Mouse (Mus musculus): Measurements from ENCODE around the gene St6galnac3.

Gene St6galnac3

DNA sequence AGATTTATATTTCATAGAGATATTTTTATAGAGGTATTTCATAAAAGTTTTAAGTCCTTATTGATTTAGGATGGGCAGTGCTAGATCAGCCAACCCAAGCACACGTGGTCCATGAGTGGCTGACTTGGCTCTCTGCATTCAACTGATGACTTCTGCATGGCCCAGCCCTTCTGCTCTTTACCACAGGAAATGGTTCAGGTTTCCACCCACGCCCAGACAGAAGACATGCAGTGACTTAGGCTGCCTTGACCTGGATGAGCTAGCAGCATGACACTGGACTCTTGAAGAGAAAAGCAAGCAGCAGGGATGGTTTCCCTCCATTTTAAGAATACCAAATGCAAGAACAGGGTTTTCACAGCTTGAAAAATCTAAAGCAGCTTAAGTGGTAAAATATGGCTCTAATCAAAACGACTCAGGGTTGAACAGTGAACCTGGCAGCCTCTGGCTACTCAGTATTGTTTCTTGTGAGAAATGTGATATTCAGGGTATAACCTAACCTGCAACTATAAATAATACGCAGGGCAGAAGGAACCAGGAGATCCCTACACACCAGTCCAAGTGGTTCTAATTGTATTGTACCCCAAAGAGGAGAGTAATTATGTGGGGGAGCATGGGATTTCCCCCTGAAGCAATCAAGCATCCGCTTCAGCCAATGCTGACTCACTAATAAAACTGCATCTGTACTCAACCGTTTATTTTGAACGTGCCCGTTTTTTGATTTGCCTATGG, 448.7 kb downstream of the St6galnac3 start:
- DNase-seq = no peak

DNA sequence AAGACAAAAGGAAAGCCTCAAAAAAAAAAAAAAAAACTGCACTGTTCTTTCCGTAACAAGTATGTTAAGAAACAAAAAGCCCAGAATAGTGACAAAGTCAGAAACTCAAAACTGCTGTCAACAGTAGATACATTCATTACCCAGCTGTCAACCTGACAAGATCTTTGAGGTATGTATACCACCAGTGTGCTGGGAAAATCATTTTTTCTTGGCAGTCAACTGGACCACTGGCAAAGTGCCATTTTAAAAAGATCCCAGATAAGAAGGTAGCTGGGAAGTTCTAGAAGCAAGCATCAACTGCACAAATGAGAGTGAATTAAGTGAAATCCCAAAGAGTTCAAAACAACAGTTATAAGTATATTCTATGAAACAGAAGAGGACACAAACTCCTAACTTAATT, 452.7 kb downstream of the St6galnac3 start:
- DNase-seq = no peak

DNA sequence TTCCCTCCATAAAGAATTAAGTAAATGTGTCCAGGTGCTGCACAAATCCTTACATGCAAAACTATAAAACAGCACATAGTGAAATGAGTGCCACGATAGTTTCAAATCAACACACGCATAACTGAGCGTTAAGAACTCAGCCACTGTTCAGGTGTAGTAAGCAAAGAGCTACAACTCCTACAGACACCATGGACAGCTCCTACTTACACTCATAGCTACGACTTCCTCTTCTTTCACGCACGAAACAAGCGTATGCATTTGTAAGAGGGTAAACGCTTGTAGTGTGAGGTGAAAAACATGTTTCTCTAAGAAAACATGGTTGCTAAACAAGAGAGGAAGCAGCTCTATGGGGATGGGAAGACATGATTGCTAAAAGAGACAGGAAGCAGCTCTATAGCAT, 457.6 kb downstream of the St6galnac3 start:
- DNase-seq = no peak

DNA sequence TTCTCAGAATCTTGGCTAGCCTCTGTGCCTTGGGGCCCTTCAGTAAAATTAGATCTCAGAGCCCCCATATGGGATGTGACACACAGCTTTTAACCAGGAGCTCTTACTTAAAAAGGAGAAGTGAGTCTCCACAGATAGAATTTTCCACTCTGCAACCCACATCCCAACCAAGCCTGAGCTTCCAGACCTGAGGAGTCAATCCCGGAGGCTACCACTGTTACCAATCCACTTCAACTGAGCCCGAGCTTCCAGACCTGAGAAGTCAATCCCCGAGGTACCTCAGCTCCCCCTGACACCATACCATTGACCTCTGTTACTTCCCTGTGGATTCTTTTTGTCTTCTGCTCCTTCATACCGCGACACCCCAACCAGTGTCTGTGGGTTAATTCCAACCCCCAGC, 463.0 kb downstream of the St6galnac3 start:
- DNase-seq = no peak

DNA sequence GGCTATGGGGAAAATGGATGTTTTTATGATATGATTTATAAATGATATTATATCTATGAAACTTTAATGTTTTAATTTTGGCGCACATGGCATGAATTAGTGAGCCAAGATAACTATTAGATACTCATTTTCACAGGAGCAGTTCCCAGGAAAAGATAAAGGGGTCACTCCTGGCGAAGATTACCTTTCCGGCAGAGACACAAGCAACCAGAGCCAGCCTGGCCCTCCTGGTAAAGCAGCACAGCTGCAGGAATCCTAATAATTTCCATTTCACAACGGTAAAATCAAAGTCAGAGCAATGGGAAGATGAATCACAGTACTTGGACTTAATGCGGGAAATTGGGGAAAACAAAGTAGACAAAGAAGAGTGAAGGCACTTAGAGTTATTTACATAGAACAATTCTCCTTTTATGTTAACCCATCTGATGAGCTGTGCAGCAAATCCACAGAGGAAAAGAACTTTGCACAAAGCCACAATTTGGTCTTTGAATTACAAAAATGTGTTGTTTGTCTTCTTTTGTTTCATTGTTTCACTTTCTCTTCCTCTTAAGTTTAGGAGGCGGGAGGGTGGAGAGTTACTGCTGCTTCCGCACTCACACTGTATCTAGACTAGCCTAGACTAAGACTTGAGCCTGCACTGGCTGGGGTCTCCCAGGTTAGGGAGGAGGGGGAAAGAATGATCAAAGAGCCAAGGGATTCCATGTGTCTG, 464.6 kb downstream of the St6galnac3 start:
- no peak for DNase-seq

DNA sequence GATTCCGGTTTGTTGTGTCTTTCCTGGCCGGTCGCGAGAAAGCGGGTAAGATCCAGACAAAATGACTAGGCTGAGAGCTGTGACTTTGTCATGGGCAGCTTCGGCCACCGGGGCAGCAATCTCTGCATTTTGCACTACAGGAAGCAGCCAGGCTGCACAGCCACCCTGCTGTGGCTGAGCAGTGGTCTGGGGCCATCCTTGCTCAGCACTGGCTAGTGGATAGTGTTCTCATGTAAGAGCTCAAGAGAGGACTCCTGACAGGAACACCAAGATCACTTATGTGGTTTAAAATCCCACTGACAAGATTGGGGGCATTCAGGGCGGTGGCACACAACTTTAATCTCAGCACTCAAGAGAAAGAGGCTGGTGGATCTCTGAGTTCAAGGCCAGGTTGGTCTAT, 469.1 kb downstream of the St6galnac3 start:
- DNase-seq = no peak

DNA sequence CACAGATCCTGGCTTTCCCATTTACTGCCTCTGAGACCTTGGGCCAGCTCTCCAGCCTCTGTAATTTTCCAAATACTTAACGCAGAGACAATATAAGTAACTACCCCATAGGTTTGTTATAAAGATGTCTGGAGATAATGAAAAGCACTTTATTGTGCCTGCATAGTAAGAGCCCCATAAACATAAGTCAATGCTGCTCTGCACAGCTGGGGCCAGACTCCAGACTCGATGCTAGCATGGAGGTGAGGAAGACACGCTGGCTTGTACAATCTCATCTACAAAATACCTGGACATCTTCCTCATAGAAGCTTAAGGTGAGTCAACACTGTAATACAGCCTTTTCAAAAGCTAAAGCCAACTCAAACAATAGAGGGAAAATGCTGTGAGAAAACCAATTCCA, 473.3 kb downstream of the St6galnac3 start:
- DNase-seq = no peak

DNA sequence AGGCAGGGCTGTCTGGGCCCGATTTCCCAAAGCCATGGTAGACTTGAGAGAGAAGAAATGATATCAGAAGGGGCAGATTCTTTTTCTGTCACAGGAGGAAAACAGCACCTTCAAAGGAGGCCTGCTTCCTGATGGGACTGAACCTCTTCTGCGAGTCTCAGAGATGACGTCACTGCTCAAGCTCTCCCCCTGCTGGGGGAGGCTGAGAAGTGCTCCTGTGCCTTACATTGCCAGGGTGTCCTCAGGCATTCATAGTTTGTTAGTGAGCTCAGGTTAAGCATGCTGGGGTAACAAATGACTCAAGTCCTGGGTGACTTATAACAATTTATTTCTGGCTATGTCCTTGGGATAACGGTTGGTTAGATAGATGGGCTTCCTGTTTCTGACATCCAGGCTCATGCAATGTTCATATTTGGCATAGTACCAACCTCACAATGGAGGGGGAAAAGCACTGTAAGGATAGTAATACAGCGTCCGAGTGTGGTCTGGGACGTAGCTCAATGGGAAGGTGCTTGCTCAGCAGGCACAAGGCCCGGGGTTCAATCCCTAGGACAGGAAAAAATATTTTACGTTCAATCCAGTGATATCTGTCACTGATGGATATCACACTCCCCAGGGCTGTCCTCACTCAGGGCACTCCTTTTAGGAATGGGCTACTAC, 474.2 kb downstream of the St6galnac3 start:
- peak; percentile 56 for DNase-seq

DNA sequence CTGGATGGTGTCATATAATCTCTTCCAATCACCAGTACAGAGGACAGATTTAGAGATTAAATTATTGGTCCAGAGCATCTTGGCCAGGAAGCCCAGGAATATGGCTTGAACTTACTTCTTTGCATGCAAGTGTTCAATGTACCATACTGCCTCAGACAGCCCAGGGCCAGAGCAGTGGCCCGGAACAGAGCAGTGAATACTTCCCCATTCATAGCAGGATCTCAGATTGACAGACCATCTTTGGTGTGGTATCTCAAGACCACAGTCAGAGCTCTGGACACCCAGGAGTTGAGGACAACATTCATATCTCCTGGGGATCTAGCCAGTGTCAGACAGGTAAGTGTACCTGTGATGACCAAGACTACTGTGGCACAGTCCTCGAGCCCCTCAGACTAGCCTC, 476.1 kb downstream of the St6galnac3 start:
- DNase-seq = no peak

DNA sequence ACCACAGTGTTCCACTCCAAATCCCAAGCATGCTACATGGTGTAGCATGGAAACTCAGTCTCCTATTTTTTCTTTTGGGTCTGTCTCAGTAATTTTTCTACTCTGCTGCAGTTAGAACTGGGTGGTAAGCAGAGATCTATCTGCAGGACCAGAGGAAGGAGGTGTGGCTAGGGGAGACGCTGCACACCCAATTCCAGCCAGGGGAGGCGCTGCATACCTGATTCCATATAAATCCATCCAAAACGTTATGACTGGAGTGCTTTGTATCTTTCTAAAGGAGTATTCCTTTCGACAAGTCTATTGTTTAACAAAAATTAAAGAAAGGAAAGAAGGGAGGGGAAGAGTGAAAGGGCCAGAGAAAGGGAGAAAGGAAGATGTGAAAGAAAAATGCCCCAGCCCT, 476.9 kb downstream of the St6galnac3 start:
- no peak for DNase-seq

DNA sequence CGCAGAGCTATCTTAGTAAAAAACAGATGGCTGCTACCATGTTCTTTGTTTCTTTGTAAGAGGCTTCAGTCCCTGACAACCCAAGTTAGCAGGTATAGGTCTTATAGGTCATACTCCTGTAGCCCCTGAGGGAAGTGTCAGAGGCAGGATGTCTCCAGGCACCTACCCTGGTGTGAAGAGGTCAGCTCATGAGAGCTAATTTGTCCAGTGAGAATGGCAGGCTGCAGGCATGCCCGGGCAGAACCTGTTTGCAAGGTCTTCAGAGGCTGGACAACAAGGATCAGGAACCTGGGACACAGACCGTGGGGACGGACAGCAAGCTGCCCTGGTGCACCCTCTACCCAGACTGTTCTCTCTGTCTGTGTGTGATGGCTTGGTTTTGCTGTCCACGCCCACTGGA, 482.4 kb downstream of the St6galnac3 start:
- no peak for DNase-seq

DNA sequence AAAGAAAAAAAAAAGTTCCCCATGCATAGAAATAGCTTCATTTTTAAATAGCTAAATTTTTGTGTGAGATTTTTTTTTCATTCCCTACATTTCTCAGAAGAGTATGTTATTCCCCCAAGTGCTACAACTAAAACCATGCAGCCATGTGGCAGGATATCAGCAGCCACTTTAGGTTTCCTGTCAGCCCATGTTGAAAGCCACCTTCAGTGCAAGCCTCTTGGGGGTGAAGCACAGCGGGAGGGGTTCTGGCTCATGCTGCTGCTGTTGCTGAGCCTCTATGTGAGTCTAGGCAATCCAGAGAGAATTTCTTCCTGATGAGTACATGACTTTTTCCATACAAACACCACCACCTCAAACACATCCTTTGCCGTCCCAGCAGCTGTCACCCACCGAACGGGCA, 483.8 kb downstream of the St6galnac3 start:
- DNase-seq = no peak

DNA sequence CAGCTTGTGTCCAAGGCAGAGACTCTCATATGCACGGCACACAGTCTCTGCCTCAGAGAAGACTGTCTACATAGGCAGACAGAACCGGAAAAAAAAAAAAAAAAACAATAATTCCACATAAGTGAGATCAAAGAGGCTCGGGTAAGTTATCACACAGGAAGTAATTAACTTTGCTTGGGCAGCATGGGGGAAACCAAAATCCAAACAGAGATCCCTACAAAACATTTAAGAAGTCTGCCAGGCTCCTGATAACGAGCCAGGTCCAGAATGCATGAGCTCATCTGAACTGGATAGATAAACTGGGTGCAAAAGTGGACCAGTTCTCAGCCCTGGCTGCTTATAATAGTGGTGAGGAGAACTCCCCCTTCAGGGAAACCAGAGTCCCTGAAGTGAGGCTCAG, 484.6 kb downstream of the St6galnac3 start:
- no peak for DNase-seq

DNA sequence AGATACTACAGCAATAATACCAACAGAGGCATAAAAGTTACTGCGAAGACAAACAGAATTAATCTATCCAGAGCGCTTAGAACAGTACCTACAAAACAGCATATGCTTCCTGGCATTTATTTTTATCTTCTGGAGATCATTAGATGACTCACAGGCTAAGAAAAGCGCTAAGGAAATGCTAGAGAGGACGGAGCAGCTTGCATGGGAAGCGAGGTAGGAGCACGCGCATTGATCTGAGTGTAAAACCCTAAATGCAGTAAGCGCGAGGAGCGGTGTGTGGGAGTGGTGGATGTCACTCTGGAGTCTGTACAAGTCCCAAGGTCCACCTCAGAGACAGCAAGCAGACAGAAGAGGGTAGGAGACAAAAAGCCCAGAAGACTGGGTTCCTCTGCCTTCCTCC, 486.6 kb downstream of the St6galnac3 start:
- no peak for DNase-seq

DNA sequence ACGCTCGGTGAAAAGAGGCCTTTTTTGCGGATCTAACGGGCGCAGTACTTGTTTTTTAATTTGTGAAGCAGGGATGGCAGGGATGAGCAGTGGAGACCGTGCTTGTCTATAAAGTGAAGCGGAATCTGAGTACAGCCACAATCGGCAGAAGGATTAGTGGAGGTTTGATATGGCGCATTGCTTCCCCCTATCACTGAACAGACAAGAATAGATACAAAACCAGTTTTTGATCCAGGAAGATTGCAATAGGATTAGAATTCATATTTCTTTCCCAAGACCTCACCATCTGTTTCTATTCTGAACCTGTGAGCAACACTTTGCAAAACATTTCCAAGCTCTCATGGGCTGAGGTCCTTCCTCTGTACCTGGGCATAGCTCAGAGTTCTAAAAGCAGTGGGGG, 488.7 kb downstream of the St6galnac3 start:
- DNase-seq = no peak

DNA sequence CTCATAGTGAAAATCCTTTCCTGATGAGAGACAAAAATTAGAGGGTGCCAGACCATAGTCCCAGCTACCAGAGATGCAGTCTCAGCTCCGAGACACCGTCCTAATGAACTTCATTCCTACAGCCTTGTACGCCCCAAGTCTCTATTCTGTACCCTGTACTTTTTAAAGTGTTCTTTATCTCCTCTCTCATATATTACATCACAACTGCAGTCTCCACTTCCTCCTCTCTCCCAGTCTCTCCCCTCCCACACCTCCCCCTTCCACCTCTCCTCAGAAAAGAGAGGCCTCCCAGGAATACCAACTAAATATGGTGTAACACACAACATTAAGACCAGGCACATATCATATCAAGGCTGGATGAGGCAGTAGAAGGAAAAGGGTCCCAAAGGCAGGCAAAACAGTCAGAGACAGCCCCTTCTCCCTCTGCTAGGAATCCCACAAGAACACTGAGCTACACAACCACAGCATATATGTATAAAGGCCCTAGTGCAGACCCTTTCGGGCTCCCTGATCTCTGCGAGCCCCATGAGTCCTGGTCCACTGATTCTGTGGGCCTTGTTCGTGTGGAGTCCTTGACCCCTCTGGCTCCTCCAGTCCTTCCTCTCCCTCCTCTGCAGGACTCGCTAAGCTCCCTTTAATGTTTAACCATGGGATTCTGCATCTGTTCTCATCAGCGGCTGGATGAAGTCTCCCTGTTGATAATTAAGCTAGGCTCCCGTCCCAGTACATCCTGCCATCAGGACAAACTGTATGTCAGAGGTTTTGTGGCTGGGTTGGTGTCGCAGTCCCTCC, 502.2 kb downstream of the St6galnac3 start:
- DNase-seq = no peak

DNA sequence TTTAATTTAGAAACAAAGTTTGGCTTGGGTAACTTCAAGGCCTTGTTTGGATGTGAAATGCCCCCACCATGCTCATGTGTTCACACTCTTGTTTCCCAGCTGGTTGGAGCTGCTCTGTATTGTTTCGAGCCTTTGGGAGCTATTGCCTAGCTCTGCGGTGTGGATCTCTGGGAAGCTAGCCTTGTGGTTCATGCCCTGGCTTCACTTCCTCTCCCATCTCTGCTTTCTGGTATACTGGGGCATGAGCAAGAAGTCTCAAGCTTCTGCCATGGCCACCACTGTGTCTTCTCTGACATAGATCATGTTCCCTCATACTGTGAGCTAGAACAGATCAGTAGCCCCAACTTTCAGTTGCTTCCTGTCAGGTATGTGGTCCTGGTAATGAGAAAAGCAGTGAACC, 505.6 kb downstream of the St6galnac3 start:
- DNase-seq = no peak

DNA sequence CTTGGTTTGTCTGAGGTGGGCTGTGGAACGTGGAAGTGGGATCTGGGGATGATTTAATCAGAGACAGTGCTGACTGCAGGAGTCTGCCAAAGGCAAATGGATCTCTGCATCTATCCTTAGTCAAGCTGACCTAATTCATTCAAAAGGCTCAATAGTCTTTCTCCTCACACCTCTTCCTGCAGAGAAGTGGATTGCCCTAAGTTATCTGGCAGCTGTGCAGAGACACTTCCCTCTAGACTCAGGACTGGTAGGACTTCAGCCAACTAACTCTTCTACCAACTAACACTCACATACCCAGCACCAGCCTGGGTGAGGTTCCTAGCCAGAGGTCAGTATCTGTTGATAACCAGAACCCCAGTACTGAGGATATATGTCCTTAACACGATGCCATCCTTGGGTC, 516.8 kb downstream of the St6galnac3 start:
- DNase-seq = no peak

DNA sequence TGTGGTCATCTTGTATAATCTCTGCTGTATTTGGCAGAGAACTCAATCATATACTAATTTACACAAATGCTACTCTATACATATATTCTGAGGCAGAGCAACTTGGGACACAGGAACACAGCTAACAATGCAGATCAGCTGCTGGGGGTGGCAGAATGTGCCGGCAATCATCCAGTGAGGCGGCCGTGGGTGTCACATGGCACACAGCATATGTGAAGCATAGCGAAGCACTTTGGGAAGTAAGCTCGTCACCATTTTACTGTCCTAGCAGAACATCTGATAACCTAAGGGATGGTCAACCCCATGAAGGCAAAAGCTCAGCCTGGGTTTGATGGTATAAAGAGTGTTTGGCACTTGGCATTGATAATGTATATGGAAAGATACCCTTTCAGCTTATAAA, 520.9 kb downstream of the St6galnac3 start:
- no peak for DNase-seq

DNA sequence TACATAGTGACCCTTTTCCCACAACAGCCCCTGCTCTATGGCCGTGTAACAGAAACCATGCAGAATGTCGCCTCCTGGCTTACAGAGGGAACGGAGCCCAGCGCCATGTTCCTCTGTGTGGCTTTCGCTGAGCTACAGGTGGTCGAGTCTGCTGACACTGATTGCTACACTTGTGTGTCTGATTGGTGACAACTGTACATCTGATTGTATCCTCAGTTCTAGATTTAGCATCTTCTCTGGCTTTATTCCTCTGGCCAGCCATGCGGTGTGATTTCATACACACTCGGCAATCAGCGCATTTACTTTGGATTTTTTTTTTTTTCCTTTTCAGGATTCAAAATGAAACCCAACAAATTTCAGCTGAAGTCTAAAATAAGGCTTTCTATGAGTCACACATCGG, 523.1 kb downstream of the St6galnac3 start:
- no peak for DNase-seq

DNA sequence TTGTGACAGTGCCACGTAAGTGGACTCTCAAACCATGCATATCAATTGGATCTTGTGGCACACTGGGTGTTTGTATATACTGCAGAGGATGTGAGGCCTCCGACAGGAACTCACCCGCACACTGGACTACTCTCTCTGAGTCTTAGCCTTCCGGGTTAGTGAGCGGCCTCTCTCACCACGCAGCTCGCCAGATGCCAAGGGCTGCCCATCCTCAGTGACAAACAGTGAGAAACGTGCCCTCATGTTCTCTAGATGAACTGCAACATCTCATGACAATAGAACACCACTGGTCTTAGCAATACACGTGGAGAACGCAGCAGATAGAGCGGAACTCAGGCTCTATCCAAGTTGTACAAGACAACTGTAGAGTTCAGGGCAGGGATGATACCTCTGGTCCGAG, 524.2 kb downstream of the St6galnac3 start:
- no peak for DNase-seq

DNA sequence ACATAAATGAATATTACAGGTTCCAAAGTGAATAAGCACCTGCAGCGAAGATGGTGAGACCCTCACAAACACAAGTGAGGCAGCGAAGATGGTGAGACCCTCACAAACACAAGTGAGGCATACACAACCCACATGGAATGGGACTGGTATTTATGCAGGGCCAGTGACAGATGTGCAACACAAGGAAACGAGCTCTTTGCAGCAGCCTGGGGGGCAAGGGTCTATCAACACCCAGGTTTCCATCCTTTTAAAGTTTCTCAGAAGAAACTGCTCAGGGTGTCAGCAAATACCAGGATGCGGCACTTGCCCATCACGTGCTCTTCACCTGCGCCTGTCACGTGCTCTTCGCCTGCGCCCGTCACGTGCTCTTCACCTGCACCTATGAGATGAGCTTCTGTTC, 524.9 kb downstream of the St6galnac3 start:
- DNase-seq = no peak

DNA sequence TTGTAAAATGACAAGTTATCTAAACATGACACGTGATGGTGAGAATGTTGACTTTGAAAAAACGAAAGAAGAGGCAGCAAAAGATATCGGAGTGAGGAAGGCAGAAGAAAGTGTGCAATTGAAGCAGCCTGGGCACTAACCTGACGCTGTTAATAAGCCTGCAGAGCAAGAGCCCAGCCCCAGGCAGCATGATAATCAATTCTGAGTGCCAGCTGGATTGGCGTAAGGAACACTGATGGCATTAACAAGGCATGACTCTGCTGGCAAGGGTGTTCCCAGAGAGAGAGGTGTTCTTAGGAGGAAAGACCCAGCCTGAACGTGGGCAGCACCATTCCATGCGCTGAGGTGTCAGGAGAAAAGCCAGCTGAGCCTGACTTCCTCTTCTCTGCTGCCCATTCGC, 525.7 kb downstream of the St6galnac3 start:
- no peak for DNase-seq

DNA sequence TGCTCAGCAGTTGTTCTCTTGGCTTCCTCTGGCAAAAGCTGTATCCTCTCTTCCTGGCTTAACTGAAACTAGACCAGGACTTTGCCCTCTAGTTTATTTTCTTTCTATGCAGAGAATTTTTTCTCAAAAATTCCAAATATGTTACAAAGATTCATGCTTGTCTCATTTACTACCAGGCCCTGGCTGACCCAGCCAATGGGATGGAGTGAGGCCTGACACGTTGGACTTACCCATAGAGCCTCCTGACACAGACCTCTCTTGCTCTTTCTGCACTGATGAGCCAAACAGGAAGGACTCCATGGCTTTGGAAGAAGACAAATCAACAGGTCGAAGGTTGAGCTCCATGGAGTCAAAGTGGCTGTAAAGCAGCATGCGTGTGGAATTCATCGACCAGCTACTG, 526.5 kb downstream of the St6galnac3 start:
- no peak for DNase-seq

All from cerebellum, adult 9-11 months (tissue).